ENCODE assay signal across 22 mouse cellular contexts in genomic region chr16:14449861-14450260, GRCm38 (mm10).
DNase-seq lines count a peak whose midpoint lies in the region; ATAC-seq and TF ChIP-seq lines count a peak whose summit lies in the region.
"Had no signal": no experiment of that assay in that cellular context is flagged by ENCODE, and none has a peak within 500 bp of the region (broad histone marks: within the 10 kb centered on the region; RNA-seq: fewer than 3 reads in every experiment).

No protein-coding gene starts in this region.

- 92% methylated on average over 4 of the region's 4 CpGs for WGBS in hindbrain, embryonic 11.5 days

- no peak for ATAC-seq in hindbrain, embryonic 11.5 days (ENCODE audit: low FRiP score)
- ATAC-seq in monocyte, adult 5-6 weeks (replicated peaks; ENCODE audit: insufficient number of reproducible peaks, low FRiP score, low TSS enrichment, poor library complexity, severe bottlenecking): no peak
- ATAC-seq: midbrain, embryonic 13.5 days had no signal

- no peaks in the 10 kb centered on the region for H3K36me3 ChIP-seq in hindbrain, embryonic 11.5 days (ENCODE audit: control insufficient read depth, insufficient read depth, low read length)
- H3K36me3 ChIP-seq: liver, embryonic 15.5 days had no signal

- peak; percentile 42 to 62 for DNase-seq in left cerebral cortex, adult 2 months (ENCODE audit: extremely low spot score in 1 of 2, low spot score in 2 of 2)
- DNase-seq in left cerebral cortex, postnatal 4 days: no peak
- peak; percentile 71 for DNase-seq in 3T3-L1 (ENCODE audit: low read depth, low spot score)
- DNase-seq in right cerebral cortex, postnatal 10 days (ENCODE audit: low spot score in 2 of 2): peak; percentile 49 to 54
- DNase-seq in cerebellum, adult 11 months: no peak
- no peak for DNase-seq in hindbrain, embryonic 11.5 days (ENCODE audit: low spot score)
- DNase-seq: adrenal gland, postnatal 10 days; cerebellum, adult 11-12 months; cerebellum, postnatal 25 days; gastrocnemius, postnatal 36 days; heart, postnatal 10 days; kidney, adult 9 months; kidney, postnatal 36 days; thymus, postnatal 25 days had no signal

- H3K27ac ChIP-seq in left cerebral cortex, adult 2 months: no peak overlapping the region
- H3K27ac ChIP-seq in embryonic fibroblast, embryonic 13.5 days (ENCODE audit: insufficient read depth, low read length): peak overlapping the region; percentile 79; the same call in 1 of the 2 replicates
- no peak overlapping the region for H3K27ac ChIP-seq in hindbrain, embryonic 11.5 days (ENCODE audit: low read depth, low read length)
- H3K27ac ChIP-seq: hindbrain, embryonic 13.5 days; limb, embryonic 15.5 days; liver, embryonic 15.5 days; midbrain, embryonic 13.5 days; neural tube, embryonic 13.5 days had no signal

- no peak overlapping the region for H3K9ac ChIP-seq in hindbrain, embryonic 11.5 days (ENCODE audit: low read depth, low read length)
- H3K9ac ChIP-seq: hindbrain, embryonic 13.5 days; limb, embryonic 15.5 days; liver, embryonic 15.5 days; midbrain, embryonic 13.5 days; neural tube, embryonic 13.5 days had no signal

- H3K4me3 ChIP-seq in left cerebral cortex, adult 2 months: no peak overlapping the region
- H3K4me3 ChIP-seq in embryonic fibroblast, embryonic 13.5 days (ENCODE audit: insufficient read depth, low read length): no peak overlapping the region
- no peak overlapping the region for H3K4me3 ChIP-seq in hindbrain, embryonic 11.5 days (ENCODE audit: low read depth, low read length)
- H3K4me3 ChIP-seq: hindbrain, embryonic 13.5 days; limb, embryonic 15.5 days; liver, embryonic 15.5 days; midbrain, embryonic 13.5 days; neural tube, embryonic 13.5 days had no signal

- no peaks in the 10 kb centered on the region for H3K27me3 ChIP-seq in hindbrain, embryonic 11.5 days (ENCODE audit: control insufficient read depth, insufficient read depth, low read length)
- H3K27me3 ChIP-seq: hindbrain, embryonic 13.5 days; limb, embryonic 15.5 days; liver, embryonic 15.5 days; midbrain, embryonic 13.5 days; neural tube, embryonic 13.5 days had no signal

- H3K9me3 ChIP-seq in hindbrain, embryonic 11.5 days (ENCODE audit: control insufficient read depth, low read length): no peaks in the 10 kb centered on the region
- H3K9me3 ChIP-seq: hindbrain, embryonic 13.5 days; limb, embryonic 15.5 days; liver, embryonic 15.5 days; midbrain, embryonic 13.5 days; neural tube, embryonic 13.5 days had no signal

- no peak for TF ChIP-seq POLR2A in embryonic fibroblast, embryonic 13.5 days (IDR thresholded peaks at IDR 0.05; ENCODE audit: low read depth, low read length)

- no peak overlapping the region for H3K4me2 ChIP-seq in hindbrain, embryonic 11.5 days (replicated peaks; ENCODE audit: low read depth, low read length)
- H3K4me2 ChIP-seq: heart, embryonic 11.5 days; hindbrain, embryonic 13.5 days; limb, embryonic 15.5 days; liver, embryonic 15.5 days; midbrain, embryonic 13.5 days; neural tube, embryonic 13.5 days had no signal

- intact Hi-C loops in left cerebral cortex, adult 2 months (cut with DNase I): no loop called here
- intact Hi-C loops in left cerebral cortex, postnatal 4 days (cut with DNase I): no loop called here

- TF ChIP-seq CTCF in left cerebral cortex, adult 2 months (IDR thresholded peaks at IDR 0.05): no peak
- no peak for TF ChIP-seq CTCF in embryonic fibroblast, embryonic 13.5 days (IDR thresholded peaks at IDR 0.05; ENCODE audit: borderline replicate concordance, insufficient read depth, low read length)

- peaks cover 9% of the 10 kb centered on the region for H3K4me1 ChIP-seq in embryonic fibroblast, embryonic 13.5 days (ENCODE audit: control insufficient read depth, insufficient read depth, low read length)
- no peaks in the 10 kb centered on the region for H3K4me1 ChIP-seq in hindbrain, embryonic 11.5 days (replicated peaks; ENCODE audit: control insufficient read depth, insufficient read depth, low read length)
- H3K4me1 ChIP-seq: hindbrain, embryonic 13.5 days; limb, embryonic 15.5 days; midbrain, embryonic 13.5 days; neural tube, embryonic 13.5 days had no signal

Comparison
In these comparisons a context has a peak if more than half of its experiments do, and no peak if none do; other contexts are left out.
1. DNase-seq: peak in left cerebral cortex, adult 2 months (2 of 2), 3T3-L1 (single experiment) and right cerebral cortex, postnatal 10 days (2 of 2); none in left cerebral cortex, postnatal 4 days (single experiment), cerebellum, adult 11 months (single experiment) and hindbrain, embryonic 11.5 days (single experiment).